Mouse (Mus musculus) stomach, embryonic 14.5 days (tissue): ENCODE data around the gene Gm6588. TPM values are rescaled to one million over a fixed set of nuclear protein-coding genes. Genes with fewer than 3 reads are reported as not detected.
"Not testable (repeated sequence)": the region's sequence is repeated elsewhere in the genome, so short reads cannot be mapped to it uniquely, and the experiment has no call there.

Experiments used
- ATAC-seq: fragments of 200-750 bp; cut with Nextera tagmentation; 2 replicates; pipeline ENCODE4 v1.8.0; 2017; ENCODE audit warnings: low read depth, moderate TSS enrichment; ENCODE audit not compliant: insufficient number of reproducible peaks, insufficient read depth, low FRiP score
- H3K27ac ChIP-seq: fragments of 300-500 bp; sonication (generic); 2 replicates; pipeline ENCODE4 v1.5.1; 2014; ENCODE audit warnings: mild to moderate bottlenecking, low read length, moderate library complexity, mixed read lengths
- H3K27me3 ChIP-seq: fragments of 300-500 bp; sonication (generic); 2 replicates; pipeline ENCODE4 v1.6.1; 2014; ENCODE audit warnings: low read length, control low read depth, mixed read lengths; ENCODE audit not compliant: control insufficient read depth, insufficient read depth
- H3K36me3 ChIP-seq: fragments of 300-500 bp; sonication (generic); 2 replicates; pipeline ENCODE4 v1.6.1; 2014; ENCODE audit warnings: mild to moderate bottlenecking, control low read depth, low read length, moderate library complexity, mixed read lengths; ENCODE audit not compliant: control insufficient read depth, insufficient read depth
- H3K4me1 ChIP-seq: fragments of 300-500 bp; sonication (generic); 2 replicates; pipeline ENCODE4 v1.6.1; 2014; ENCODE audit warnings: low read length, control low read depth, mixed read lengths; ENCODE audit not compliant: control insufficient read depth, insufficient read depth
- H3K4me2 ChIP-seq: fragments of 300-500 bp; sonication (generic); replicated peaks from 2 replicates; pipeline ENCODE4 v1.6.1; 2014; ENCODE audit warnings: low read depth, low read length, control low read depth
- H3K4me3 ChIP-seq: fragments of 300-500 bp; sonication (generic); 2 replicates; pipeline ENCODE4 v1.5.1; 2014; ENCODE audit warnings: low read depth, low read length, control low read depth
- H3K9ac ChIP-seq: fragments of 300-500 bp; sonication (generic); replicated peaks from 2 replicates; pipeline ENCODE4 v1.6.1; 2014; ENCODE audit warnings: low read depth, mild to moderate bottlenecking, control low read depth, low read length, moderate library complexity, mixed read lengths
- H3K9me3 ChIP-seq: fragments of 300-500 bp; sonication (generic); 2 replicates; pipeline ENCODE4 v1.6.1; 2016; ENCODE audit warnings: low read depth, low read length, control low read depth; ENCODE audit not compliant: control insufficient read depth
- WGBS: fragments of 180-500 bp; shearing (Covaris S2); extraction: QIAGEN DNeasy Blood & Tissue Kit; methylation state at CpG from one replicate; pipeline ENCODE4 v1.1.7; 2014; 5-methylcytosine and 5-hydroxymethylcytosine counted together
- polyA plus RNA-seq: library from polyadenylated mRNA; unstranded; fragments of >200 nt; fragmentation: Nextera tagmentation; extraction: Ambion mirVana; gene quantifications from 2 replicates; pipeline ENCODE4 v1.2.1, GENCODE M21; 2014

The Gm6588 gene
- not detected in 2 replicates for polyA plus RNA-seq

- Histone ChIP-seq H3K9me3 (no peaks in the 10 kb centered on the region), H3K4me1 (no peaks in the 10 kb centered on the region), H3K9ac (no peak within 1 kb of the TSS), H3K4me3 (no peak within 1 kb of the TSS), H3K36me3 (no peaks in the 10 kb centered on the region), H3K27ac (no peak within 1 kb of the TSS), H3K4me2 (no peak within 1 kb of the TSS), H3K27me3 (no peaks in the 10 kb centered on the region)
- ATAC-seq: no peak
- WGBS: 62% methylated on average over 18 of the region's 18 CpGs
Measured at GRCm38 (mm10) chr5:112448747-112449440, at the start of gene Gm6588. Gm6588 (plus strand) TSS chr5:112449426.

- Histone ChIP-seq H3K36me3 (no peaks in the 10 kb centered on the region), H3K9me3 (no peaks in the 10 kb centered on the region), H3K9ac (no peak overlapping the region), H3K27me3 (no peaks in the 10 kb centered on the region), H3K4me2 (no peak overlapping the region), H3K27ac (no peak overlapping the region), H3K4me1 (no peaks in the 10 kb centered on the region), H3K4me3 (no peak overlapping the region)
- 29% methylated on average over 3 of the region's 3 CpGs for WGBS
- no peak for ATAC-seq
Measured at GRCm38 (mm10) chr5:112402437-112402836, 46.8 kb upstream of the Gm6588 start.

- Histone ChIP-seq H3K4me3 (no peak overlapping the region), H3K4me2 (no peak overlapping the region), H3K9me3 (no peaks in the 10 kb centered on the region), H3K4me1 (no peaks in the 10 kb centered on the region), H3K36me3 (no peaks in the 10 kb centered on the region), H3K27ac (no peak overlapping the region), H3K9ac (no peak overlapping the region), H3K27me3 (no peaks in the 10 kb centered on the region)
- 59% methylated on average over 3 of the region's 3 CpGs for WGBS
- no peak for ATAC-seq
Measured at GRCm38 (mm10) chr5:112406017-112406416, 43.2 kb upstream of the Gm6588 start.

GRCm38 (mm10) chr5:112409274-112409673 lies 40.0 kb upstream of the Gm6588 start:
- WGBS: 53% methylated on average over 5 of the region's 5 CpGs

GRCm38 (mm10) chr5:112411072-112411471 lies 38.2 kb upstream of the Gm6588 start:
- no peak for ATAC-seq
- H3K9me3 ChIP-seq: no peaks in the 10 kb centered on the region
- H3K36me3 ChIP-seq: no peaks in the 10 kb centered on the region
- no peak overlapping the region for H3K27ac ChIP-seq
- H3K9ac ChIP-seq: no peak overlapping the region
- 0 out of 2 replicates have a peak, but pooled peaks cover 4% of the 10 kb centered on the region for H3K4me1 ChIP-seq
- no peaks in the 10 kb centered on the region for H3K27me3 ChIP-seq
- H3K4me2 ChIP-seq: no peak overlapping the region
- 26% methylated on average over 11 of the region's 11 CpGs for WGBS
- H3K4me3 ChIP-seq: no peak overlapping the region

More at GRCm38 (mm10) chr5:112409274-112409673, 40.0 kb upstream of the Gm6588 start:
- Histone ChIP-seq H3K4me3 (no peak overlapping the region), H3K27me3 (no peaks in the 10 kb centered on the region), H3K4me2 (no peak overlapping the region), H3K9me3 (no peaks in the 10 kb centered on the region), H3K9ac (no peak overlapping the region), H3K36me3 (no peaks in the 10 kb centered on the region), H3K4me1 (0 out of 2 replicates have a peak, but pooled peaks cover 4% of the 10 kb centered on the region), H3K27ac (no peak overlapping the region)
- ATAC-seq: no peak

GRCm38 (mm10) chr5:112411514-112412335 lies 37.5 kb upstream of the Gm6588 start:
- no peak overlapping the region; the same call in 1 of the 2 replicates for H3K4me2 ChIP-seq
- no peaks in the 10 kb centered on the region for H3K9me3 ChIP-seq
- whole genome bisulfite sequencing: 14% methylated on average over 19 of the region's 19 CpGs
- no peaks in the 10 kb centered on the region for H3K27me3 ChIP-seq
- no peaks in the 10 kb centered on the region for H3K36me3 ChIP-seq
- no peak overlapping the region for H3K27ac ChIP-seq
- no peak overlapping the region for H3K9ac ChIP-seq
- H3K4me3 ChIP-seq: no peak overlapping the region
- H3K4me1 ChIP-seq: 0 out of 2 replicates have a peak, but pooled peaks cover 4% of the 10 kb centered on the region
- no peak for ATAC-seq

- not testable (repeated sequence) for H3K4me2 ChIP-seq, H3K36me3 ChIP-seq, H3K27me3 ChIP-seq, H3K4me3 ChIP-seq, H3K27ac ChIP-seq, H3K4me1 ChIP-seq, ATAC-seq, H3K9ac ChIP-seq, H3K9me3 ChIP-seq
- 71% methylated on average over 4 of the region's 4 CpGs for WGBS
Measured at GRCm38 (mm10) chr5:112412781-112413180, 36.4 kb upstream of the Gm6588 start.

- Histone ChIP-seq H3K4me2 (no peak overlapping the region), H3K36me3 (no peaks in the 10 kb centered on the region), H3K4me3 (no peak overlapping the region), H3K27me3 (no peaks in the 10 kb centered on the region), H3K9me3 (no peaks in the 10 kb centered on the region), H3K4me1 (0 out of 2 replicates have a peak, but pooled peaks cover 2% of the 10 kb centered on the region), H3K27ac (no peak overlapping the region), H3K9ac (no peak overlapping the region)
- no peak for ATAC-seq
- WGBS: 61% methylated on average over 5 of the region's 5 CpGs
Measured at GRCm38 (mm10) chr5:112416673-112417072, 32.6 kb upstream of the Gm6588 start.
